Mouse (Mus musculus) testis, adult 2 months (tissue): Measurements from ENCODE around the gene Dna2. TPM values are rescaled to one million over a fixed set of nuclear protein-coding genes. Genes with fewer than 3 reads are reported as not detected.

ENCODE experiments used
- H3K27ac ChIP-seq: fragments of 200-500 bp; 2 replicates; pipeline ENCODE4 v1.5.1; 2012; ENCODE audit warnings: low read depth, low read length; ENCODE audit not compliant: control insufficient read depth, insufficient read depth
- H3K27me3 ChIP-seq: fragments of 200-500 bp; 2 replicates; pipeline ENCODE4 v1.6.1; 2012; ENCODE audit warnings: mild to moderate bottlenecking, low read length, moderate library complexity; ENCODE audit not compliant: control insufficient read depth, insufficient read depth
- H3K36me3 ChIP-seq: fragments of 200-500 bp; 2 replicates; pipeline ENCODE4 v1.6.1; 2012; ENCODE audit warnings: mild to moderate bottlenecking, low read length; ENCODE audit not compliant: control insufficient read depth, insufficient read depth
- H3K4me1 ChIP-seq: fragments of 200-500 bp; 2 replicates; pipeline ENCODE4 v1.6.1; 2012; ENCODE audit warnings: low read length; ENCODE audit not compliant: control insufficient read depth, insufficient read depth
- H3K4me3 ChIP-seq: fragments of 200-500 bp; 2 replicates; pipeline ENCODE4 v1.5.1; 2012; ENCODE audit warnings: low read depth, mild to moderate bottlenecking, low read length, moderate library complexity, mixed read lengths; ENCODE audit not compliant: control insufficient read depth
- CTCF ChIP-seq: fragments of 200-500 bp; IDR thresholded peaks from 2 replicates; pipeline ENCODE4 v1.5.1; 2012; ENCODE audit warnings: low read depth, mild to moderate bottlenecking, inconsistent platforms, low read length, moderate library complexity; ENCODE audit not compliant: control insufficient read depth, insufficient read depth, insufficient replicate concordance
- POLR2A ChIP-seq: fragments of 200-500 bp; IDR thresholded peaks from 2 replicates; pipeline ENCODE4 v1.6.1; 2012; ENCODE audit warnings: low read depth, mild to moderate bottlenecking, inconsistent platforms, low read length, moderate library complexity; ENCODE audit not compliant: control insufficient read depth
- polyA plus RNA-seq: library from polyadenylated mRNA; depleted of rRNA; stranded (reverse); fragments of >200 nt; gene quantifications from 2 replicates; pipeline ENCODE4 v1.2.3, GENCODE M21; 2012

Dna2 gene
- polyA plus RNA-seq, 1 experiment = 3.7 TPM

DNA sequence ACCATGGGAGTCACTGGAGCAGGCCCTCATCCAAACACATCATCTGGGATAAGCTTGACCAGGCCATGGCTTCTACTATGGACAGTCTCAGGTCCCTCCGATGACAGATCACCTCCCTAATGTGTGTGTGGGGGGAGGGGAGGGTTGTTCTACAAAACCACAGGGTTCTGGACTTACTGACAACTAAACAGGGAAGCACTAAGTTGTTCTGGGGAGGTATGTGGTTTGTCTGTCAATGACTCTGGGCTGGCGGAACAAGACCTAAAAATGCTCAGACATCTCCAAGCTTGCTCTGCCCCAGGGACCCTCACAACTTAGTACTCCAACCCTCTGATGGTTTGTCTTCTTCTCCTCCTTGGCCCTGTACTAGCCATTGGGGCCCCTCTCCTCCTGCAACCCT is 35.7 kb upstream of the Dna2 start:
- Histone ChIP-seq H3K36me3 (no peaks in the 10 kb centered on the region), H3K4me1 (no peaks in the 10 kb centered on the region), H3K27me3 (no peaks in the 10 kb centered on the region), H3K27ac (no peak overlapping the region), H3K4me3 (no peak overlapping the region)
- TF ChIP-seq CTCF = no peak
- TF ChIP-seq POLR2A = no peak

DNA sequence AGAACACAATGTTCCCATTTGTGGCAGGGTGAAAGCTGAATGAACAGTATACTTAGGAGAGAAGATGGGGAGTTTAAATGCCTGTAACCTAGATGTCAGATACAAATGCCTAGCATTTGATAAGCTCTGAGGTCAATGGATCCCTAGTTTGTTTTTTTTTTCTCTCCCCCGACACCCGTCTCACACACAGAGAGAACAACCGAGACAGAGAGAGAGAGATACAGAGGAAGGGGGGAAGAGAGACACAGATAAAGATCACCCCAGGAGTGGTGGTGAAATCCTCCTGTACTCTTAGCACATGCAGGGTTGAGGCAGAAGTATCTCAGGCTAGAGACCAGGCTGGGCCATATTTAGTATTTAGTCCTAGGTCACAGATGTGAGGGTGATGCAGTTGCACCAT is 27.8 kb upstream of the Dna2 start:
- Histone ChIP-seq H3K4me3 (no peak overlapping the region), H3K36me3 (no peaks in the 10 kb centered on the region), H3K4me1 (peaks cover 7% of the 10 kb centered on the region), H3K27me3 (no peaks in the 10 kb centered on the region), H3K27ac (no peak overlapping the region)
- TF ChIP-seq CTCF (no peak), POLR2A (no peak)

DNA sequence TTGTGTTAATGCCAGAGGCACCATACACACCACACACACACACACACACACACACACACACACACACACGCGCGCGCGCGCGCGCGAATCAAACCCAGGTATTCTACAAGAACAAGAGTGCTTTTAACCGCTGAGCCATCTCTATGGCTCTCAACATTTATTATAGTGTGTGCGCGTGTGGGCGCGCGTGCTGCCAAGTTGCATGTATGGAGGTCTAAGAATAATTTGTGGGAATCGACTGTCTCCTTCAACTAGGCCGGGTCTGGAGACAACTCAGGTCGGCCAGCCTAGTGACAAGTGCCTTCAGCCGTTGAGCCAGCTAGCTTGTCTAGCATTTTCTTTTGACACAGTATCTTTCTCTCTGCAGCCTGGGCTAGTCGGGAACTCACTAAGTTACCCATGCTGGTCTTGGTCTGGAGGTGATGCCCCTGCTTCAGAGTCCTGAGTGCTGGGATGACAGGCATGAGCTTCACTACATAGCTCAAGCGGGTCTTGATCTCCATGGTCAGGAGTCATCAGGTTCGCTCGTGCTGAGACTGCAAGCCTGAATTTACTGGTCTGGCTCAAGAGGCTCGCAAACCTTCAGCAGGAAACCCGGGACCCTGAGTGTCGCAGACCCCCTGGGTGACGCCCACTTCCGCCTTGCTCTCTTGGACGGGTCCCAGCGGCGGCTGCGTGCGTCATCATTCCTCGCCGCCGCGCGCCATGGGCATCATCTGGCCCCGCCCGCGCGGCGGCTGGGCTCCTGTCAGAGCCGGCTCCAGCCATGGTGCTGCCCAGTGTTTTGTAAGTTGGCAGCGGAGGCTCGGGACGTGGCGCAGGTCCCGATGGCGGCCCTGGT is 26.7 kb upstream of the Dna2 start, which contains the start of gene Slc25a16:
Gene Slc25a16, plus strand, starts transcription at position 709 of the 841 bp plus-strand sequence.
- no peak for TF ChIP-seq CTCF
- TF ChIP-seq POLR2A = peak; percentile 72
- Histone ChIP-seq H3K27ac (peak within 1 kb of the TSS; percentile 87), H3K36me3 (no peaks in the 10 kb centered on the region), H3K4me1 (peaks cover 9% of the 10 kb centered on the region), H3K27me3 (no peaks in the 10 kb centered on the region), H3K4me3 (peak within 1 kb of the TSS; percentile 98)

DNA sequence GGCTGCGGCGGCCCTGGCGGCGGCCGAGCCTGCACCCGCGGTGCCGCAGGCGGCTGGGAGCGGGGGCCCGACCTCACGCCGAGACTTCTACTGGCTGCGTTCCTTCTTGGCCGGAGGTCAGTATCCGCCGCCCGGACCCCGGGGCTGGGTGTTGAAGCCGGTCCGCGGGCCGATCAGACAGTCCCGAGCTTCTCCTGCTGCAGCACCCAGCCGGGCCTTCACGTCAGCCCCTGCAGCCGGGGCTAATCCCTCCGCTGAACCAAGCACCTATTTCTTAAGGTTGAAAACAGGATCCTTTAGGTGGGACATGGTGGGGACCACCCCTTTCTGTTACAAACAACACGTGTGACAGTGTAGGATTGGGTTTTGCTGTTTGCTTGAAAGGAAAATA is 26.1 kb upstream of the Dna2 start:
- H3K4me3 ChIP-seq = peak overlapping the region; percentile 98
- H3K36me3 ChIP-seq = no peaks in the 10 kb centered on the region
- no peak for TF ChIP-seq CTCF
- TF ChIP-seq POLR2A = no peak
- peaks cover 9% of the 10 kb centered on the region for H3K4me1 ChIP-seq
- H3K27me3 ChIP-seq = no peaks in the 10 kb centered on the region
- H3K27ac ChIP-seq = peak overlapping the region; percentile 85

DNA sequence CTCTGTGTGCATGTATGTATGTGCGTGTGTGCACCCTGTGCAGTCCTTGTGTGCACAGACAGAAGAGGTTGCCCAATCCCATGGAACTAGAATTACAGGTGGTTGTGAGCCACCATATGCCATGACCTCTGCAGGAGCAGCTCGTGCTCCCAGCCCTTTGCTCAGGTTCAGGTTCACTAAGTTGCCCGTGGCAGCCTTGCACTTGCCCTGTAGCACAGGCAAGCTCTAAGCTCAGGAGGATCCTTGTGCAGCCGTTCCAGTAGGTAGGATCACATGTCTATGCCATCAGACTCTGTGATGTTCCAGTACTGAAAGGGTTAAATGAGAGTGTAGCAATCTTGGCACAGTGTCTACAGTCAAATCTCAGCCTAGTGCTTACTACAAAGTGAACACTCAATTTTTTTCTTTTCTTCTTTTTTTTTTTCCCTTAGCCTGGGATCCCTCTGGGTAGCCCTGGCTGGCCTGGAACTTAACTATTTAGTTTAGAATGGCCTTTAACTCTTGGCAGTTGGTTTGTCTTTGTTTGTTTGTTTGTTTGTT is 22.7 kb upstream of the Dna2 start:
- TF ChIP-seq CTCF (no peak), POLR2A (no peak)
- no peaks in the 10 kb centered on the region for H3K36me3 ChIP-seq
- H3K27ac ChIP-seq = no peak overlapping the region
- peaks cover 9% of the 10 kb centered on the region for H3K4me1 ChIP-seq
- H3K27me3 ChIP-seq = no peaks in the 10 kb centered on the region
- no peak overlapping the region for H3K4me3 ChIP-seq

DNA sequence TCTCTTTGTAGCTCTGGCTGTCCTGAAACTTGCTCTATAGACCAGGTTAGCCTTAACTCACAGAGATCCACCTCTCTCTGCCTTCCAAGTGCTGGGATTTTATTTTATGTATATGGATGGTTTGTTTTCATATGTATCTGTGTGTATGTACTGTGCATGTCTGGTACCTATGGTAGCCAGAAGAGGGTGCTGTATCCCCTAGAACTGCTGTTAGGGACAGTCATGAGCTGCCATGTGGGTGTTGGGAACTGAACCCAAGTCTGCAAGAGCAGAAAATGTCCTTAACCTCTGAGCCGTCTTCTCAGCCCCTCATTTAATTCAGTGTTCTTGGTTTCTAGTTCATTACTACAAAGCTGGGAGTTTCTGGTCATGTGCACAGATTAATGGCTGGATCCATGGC is 14.4 kb upstream of the Dna2 start:
- TF ChIP-seq CTCF = no peak
- TF ChIP-seq POLR2A = no peak
- no peaks in the 10 kb centered on the region for H3K27me3 ChIP-seq
- H3K4me1 ChIP-seq = no peaks in the 10 kb centered on the region
- H3K36me3 ChIP-seq = no peaks in the 10 kb centered on the region
- H3K27ac ChIP-seq = no peak overlapping the region
- no peak overlapping the region for H3K4me3 ChIP-seq

DNA sequence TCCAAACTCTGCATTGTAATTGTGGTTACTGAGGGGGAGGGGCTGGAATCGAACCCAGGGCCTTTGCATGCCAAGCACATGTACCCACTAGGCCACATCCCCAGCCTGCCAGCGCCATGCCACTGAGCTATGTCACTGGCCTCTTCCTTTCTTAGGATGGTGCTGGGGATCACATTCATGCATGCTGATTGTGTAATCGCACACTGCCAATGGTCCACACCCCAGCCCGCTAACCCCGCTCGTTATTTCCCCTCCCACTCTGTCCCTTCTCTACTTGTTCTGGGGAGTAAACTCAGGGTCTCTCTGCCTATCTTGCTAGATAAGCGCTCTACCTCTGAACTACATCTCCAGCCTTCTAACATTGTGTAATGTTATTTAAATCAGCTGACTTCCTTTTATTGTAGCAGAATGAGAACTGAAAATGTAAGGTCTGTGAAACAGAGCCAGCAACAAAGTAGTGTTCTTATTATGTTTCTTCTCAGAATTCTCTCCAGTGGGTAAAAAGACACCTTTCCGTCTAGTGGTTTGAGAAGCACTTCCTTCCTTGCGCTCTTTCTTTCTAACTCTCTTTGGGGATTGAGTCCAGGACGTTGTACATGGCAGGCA is 1.7 kb upstream of the Dna2 start:
- TF ChIP-seq POLR2A = no peak
- TF ChIP-seq CTCF = no peak
- no peaks in the 10 kb centered on the region for H3K36me3 ChIP-seq
- no peaks in the 10 kb centered on the region for H3K27me3 ChIP-seq
- H3K27ac ChIP-seq = no peak overlapping the region
- peaks cover 4% of the 10 kb centered on the region for H3K4me1 ChIP-seq
- H3K4me3 ChIP-seq = no peak overlapping the region
